Mouse (Mus musculus): Measurements from ENCODE around the gene Olfr155.

Olfr155 gene

DNA sequence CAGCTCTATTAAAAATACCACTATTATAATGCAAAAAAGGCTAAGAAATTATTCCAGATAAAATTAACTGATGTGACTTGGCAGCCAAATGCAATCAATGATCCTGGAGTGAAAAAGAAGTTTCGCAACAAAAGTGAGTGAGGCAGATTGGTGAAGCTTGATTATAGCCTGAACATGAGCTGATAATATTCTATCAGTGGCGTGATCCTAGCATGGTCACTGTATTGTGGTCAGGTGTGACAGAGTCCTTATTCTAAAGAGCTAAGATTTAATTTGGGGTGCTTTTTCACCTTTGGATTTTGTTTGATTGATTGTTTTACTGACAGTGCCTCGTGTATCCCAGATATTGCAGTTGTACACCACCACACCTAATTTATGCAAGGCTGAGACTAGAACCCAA is 39.9 kb downstream of the Olfr155 start:
- DNase-seq (ENCODE audit: extremely low read depth, low read depth, low spot score): no peak

DNA sequence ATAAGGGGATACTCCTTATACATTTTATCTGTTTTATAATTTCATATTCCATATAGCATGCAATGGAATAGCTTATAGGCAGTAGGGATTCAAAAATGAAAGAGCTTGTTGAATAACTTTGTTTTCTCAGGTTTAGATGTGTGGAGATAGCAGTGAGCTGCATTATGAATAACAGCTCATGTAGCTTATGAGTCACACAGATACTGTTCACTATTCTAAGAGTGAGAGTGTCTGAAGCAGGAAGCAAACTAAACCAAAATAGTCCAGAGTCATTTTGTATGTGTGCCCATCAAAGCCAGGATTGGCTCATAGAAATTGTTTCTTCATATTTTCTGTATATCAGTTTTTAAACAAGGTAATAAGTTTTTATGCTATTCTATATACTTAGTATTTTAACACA is 45.8 kb downstream of the Olfr155 start:
- no peak for DNase-seq (ENCODE audit: extremely low read depth, low read depth, low spot score)

DNA sequence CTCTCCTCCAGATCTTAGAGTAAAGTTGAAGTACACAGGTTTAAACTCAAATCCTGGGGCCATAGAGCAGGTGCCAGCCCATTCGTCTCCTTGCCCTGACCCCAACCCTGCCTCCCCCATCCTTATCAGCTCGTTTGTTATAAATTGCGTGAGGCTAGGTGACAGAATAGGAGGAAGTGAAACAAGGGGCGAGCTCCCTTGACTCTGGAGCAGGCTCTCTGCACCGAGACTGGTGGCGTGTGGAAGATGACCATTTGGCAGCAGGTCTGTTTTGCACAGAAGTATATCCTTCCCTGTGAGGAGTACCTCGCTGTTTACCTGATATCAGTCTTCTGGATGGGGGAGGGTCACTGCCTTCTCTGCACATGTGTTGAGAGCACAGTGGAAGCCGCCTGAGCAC is 47.8 kb downstream of the Olfr155 start:
- no peak for DNase-seq (ENCODE audit: extremely low read depth, low read depth, low spot score)

DNA sequence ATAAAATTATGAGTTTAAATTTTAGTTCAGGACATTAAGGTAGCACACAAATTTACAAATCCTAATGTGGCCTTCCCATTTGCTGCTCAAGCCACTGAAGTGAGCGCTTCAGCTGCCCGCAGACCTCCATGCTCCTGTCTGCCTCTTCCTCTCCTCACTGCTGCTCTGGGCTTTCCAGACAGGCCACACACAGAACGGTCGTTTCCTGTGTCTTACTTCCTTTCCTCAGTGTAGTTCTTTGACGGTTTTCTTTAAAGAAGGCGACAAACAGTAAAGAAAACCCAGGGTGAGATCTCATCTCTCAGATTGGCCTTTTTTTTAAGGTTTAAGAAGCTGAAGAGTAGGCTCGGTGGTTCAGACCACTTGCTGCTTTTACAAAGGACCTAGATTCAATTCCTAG is 52.3 kb downstream of the Olfr155 start:
- DNase-seq (ENCODE audit: extremely low read depth, low read depth, low spot score): no peak

DNA sequence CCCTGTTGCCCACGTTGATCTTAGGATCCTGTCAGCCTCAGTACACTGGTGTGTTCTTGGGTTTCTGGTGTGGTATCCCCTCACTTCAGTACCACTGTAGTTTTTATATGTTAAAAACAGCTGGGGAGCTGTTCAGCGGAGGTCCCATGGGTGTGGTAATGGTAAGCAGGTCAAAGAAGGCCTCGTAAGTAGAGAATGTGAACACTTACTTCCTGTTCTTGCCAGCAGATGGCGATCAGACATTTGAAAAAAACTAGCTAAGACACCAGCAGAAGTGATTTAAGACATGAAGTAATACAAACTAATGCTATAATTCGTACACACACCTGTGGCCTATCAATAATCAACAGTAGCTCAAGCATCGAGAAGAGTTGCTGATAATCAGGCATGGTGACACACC is 55.1 kb downstream of the Olfr155 start:
- DNase-seq (ENCODE audit: extremely low read depth, low read depth, low spot score): no peak

Data from fat pad, adult 2 months (tissue).